Mouse (Mus musculus): ENCODE results near the gene Stxbp6.

Gene Stxbp6

DNA sequence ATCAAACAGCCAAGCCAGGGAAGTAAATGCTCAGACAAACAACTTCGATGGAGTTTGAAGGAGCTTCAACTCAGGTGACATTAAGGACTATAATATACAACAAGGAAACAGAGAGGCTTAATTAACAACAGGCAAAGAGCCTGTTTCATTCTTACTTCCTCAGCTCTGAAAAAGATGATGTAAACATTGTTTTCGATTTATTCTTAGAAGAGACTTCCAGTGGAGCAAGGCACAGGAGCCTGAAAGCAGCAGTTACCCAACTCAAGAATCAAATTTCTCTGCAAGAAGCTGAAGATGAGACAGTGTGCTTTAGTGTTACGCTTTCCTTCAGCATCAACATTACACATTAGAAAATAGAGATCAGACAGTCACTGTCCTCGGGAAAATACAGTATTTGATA is 160.7 kb downstream of the Stxbp6 start:
- no peak for DNase-seq (ENCODE audit: low spot score)

- DNase-seq (ENCODE audit: low spot score): peak; percentile 27
Measured at GRCm38 (mm10) chr12:44908028-44908702, 166.3 kb downstream of the Stxbp6 start.

GRCm38 (mm10) chr12:44906001-44906400 is 168.5 kb downstream of the Stxbp6 start:
- peak; percentile 22 for DNase-seq (ENCODE audit: low spot score)

DNA sequence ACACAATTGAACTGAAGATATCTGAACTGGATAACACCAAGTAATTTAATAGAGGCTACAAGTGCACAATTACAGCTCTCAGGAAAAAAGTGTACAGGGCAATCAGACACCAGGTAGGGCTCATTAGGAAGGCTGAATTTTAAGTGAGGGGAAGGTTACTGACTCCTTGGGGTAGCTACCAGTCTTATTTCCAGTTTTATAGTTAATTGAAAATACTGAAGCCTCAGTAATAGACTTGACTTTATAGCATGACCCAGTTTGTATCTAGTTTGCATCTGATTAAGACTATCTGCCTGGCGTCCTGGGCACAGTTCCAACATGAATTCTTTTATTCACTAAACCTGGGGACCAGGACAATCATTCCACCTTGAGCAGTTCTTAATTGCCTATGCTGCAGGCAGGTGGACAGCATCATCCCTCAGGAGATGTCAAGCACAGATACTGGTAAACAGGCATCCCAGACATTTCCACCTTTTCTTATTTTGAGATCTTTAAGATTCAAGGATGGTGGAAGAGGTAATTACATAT is 171.2 kb downstream of the Stxbp6 start:
- DNase-seq (ENCODE audit: low spot score): no peak

- DNase-seq (ENCODE audit: low spot score): no peak
Measured at GRCm38 (mm10) chr12:44899173-44899870, 175.2 kb downstream of the Stxbp6 start.

DNA sequence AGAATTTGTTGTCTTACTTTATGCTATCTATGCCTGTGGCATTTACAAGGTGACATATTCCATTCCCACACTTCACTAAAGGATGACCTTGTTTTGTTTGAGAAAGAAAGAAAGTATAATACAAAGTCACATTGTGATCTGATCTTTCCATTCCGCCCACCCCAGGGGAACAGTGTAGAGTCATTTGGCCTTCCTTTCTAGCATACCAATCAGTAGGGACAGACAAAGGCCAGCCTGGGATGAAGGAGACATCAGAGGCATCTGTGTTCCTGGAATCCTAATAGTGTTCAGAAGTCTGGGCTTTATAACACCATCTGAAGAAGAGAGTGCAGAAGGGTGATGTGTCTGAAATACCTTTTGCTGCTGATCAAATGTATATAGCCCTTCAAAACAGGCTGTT is 178.0 kb downstream of the Stxbp6 start:
- no peak for DNase-seq (ENCODE audit: low spot score)

- DNase-seq (ENCODE audit: low spot score): no peak
Measured at GRCm38 (mm10) chr12:44889677-44890393, 184.7 kb downstream of the Stxbp6 start.

DNA sequence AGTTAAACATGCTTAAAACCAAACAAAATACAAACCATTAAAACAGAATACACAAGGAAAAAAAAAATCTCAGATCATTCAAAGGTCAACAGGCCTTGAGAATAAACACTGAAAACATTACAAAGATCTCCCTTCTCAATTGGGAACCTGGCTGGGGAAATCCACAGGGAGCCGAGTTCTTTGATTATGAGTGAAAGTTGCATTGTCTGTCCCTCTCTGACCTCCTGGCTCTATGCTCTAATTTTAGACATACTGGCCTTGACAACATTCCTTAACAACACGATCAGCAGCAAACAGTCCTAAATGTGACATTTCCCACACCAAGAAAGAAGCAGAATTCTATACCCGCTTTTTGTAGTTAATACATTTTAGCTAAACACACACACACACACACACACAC is 187.7 kb downstream of the Stxbp6 start:
- DNase-seq (ENCODE audit: low spot score): no peak

- DNase-seq (ENCODE audit: low spot score): no peak
Measured at GRCm38 (mm10) chr12:44872697-44873096, 201.8 kb downstream of the Stxbp6 start.

- no peak for DNase-seq (ENCODE audit: low spot score)
Measured at GRCm38 (mm10) chr12:44865442-44865841, 209.1 kb downstream of the Stxbp6 start.

- no peak for DNase-seq (ENCODE audit: low spot score)
Measured at GRCm38 (mm10) chr12:44859454-44859853, 215.1 kb downstream of the Stxbp6 start.

GRCm38 (mm10) chr12:44858110-44858885 is 216.2 kb downstream of the Stxbp6 start:
- DNase-seq (ENCODE audit: low spot score): peak; percentile 61

- no peak for DNase-seq (ENCODE audit: low spot score)
Measured at GRCm38 (mm10) chr12:44852024-44852423, 222.5 kb downstream of the Stxbp6 start.

DNA sequence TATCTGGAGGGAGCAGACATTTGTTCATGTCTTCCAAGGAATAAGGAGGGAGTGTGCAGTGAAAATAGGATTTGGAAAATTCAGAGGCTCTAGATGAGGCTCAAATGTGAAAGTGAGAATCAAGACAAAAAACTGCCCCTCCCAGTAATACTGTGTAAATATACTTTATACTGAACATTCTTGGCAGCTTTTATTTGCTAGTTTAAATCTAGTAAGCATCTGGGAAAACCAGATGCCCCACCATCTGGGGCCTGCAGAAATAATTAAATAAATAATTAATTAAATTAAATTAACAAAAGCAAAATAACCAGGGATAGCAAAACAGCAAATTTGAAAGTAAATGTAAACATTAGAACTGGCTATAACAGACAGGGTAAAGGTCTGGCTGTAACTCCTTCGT is 224.0 kb downstream of the Stxbp6 start:
- DNase-seq (ENCODE audit: low spot score): no peak

DNA sequence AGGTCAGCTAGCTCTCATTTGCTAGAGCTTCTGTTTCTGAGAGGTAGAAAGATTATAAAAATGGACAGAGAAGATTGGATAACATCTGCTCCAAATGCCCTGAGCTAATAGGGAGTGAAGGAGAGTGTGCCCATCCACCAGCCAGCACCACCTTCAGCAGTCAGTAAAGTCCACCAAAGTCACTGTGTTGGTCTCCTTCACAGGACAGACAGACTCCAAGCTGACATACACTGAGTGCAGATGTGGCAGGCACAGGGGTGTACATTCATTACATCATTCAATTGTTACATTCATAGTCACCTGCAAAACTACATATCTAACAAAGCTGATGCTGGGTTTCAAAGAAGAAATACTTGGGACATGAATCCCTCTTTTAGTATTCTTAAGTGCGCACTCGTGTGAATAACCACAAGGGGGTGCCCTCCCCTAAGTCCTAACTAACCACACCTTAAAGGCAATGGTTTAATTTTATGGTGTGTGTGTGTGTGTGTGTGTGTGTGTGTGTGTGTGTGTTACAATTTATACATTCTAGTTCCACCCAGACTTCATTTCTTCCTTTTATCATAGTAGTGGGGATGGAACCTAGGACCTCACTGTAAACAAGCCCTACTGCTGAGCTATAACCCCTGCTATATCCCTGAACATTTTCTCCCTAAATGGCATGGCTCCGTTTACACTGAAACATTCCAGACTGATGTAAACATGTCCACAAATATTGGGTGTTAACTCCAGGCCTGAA is 225.9 kb downstream of the Stxbp6 start:
- DNase-seq (ENCODE audit: low spot score): peak; percentile 38

DNA sequence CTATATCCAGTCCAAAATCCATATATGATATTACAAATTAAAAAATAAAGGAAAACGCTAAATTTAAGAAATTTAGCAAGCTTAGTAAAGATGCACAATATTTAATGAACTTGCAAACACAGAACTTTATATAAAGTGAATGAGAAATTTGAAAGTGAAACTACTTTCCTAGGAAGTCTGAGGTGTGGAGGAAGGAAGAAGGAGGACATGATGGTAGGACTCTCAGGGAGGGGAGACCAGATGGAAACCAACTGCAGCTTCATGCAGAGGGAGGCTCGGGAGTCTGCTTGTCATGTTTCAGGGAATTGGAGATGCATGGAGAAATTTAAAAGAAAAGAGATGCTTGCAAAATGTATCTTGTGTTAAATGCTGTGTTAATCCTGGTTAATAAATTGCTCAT is 233.9 kb downstream of the Stxbp6 start:
- no peak for DNase-seq (ENCODE audit: low spot score)

DNA sequence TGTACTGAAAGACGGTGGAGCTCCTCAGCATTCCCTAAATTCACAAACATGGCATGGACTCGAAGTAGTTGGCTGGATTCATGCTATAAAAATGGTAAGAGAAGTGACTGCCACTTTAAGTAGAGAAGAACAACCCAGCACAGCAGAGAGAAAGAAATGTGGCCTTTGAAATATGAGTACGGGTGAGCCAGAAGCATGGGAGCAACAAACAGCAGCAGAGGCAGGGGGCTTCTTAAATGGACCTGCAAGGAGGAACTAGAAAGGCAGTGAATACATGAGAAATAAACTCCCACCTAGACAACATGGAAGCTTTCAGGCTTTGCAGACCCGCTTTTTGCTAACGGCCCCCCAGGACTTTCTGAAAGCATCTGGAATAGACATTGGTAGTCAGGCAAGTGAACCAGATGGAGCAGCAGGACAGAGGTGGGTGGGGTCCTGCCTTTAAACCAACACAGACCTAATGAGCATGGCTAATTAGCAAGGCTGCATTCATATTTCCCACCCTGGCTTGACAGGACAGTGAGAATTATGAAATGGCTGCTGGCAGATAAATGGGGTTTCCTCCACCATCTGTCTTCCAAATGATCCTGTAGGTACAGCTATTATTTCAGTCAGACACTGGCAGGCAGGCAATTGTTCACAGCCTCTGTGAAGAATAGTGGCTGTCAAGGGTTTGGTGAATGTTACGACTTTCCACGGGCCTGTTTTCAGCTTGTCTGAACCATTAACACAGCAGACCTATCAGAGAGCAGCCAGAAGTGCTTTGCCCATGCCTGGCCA is 234.7 kb downstream of the Stxbp6 start:
- no peak for DNase-seq (ENCODE audit: low spot score)

DNA sequence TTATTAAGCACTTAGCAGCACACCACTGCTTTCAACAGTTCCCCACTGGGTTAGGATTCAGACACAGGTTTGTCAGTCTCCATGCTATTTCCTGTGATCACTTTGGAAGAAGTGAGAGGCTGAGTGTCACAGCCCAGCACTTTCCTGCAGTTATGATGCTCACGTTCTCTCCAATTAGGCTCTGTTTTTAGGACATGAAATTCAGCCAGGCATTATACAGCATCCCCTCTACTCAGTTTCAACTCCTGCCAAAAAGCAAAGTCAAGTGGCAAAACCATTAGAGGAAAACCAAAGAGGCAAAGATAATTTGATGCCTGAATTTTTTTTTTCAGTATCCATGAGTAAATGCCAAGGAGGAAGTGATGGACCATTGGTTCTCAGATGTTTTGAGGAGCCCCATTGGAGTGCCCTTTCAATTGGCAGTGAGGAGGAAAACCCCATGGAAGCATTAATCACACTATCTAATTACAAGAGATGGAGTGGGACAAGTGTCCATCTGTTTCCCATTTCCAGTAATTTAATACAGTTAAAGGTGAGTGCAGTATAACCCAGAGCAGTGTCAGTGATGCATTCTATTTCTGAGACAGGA is 238.5 kb downstream of the Stxbp6 start:
- DNase-seq (ENCODE audit: low spot score): no peak

- no peak for DNase-seq (ENCODE audit: low spot score)
Measured at GRCm38 (mm10) chr12:44811895-44812294, 262.6 kb downstream of the Stxbp6 start.

- no peak for DNase-seq (ENCODE audit: low spot score)
Measured at GRCm38 (mm10) chr12:44804213-44804612, 270.3 kb downstream of the Stxbp6 start.
